Mouse (Mus musculus) limb, embryonic 15.5 days (tissue): Measurements from ENCODE around the gene Cyp4a12b. TPM values are rescaled to one million over a fixed set of nuclear protein-coding genes. Genes with fewer than 3 reads are reported as not detected.
"Not testable (repeated sequence)": the region's sequence is repeated elsewhere in the genome, so short reads cannot be mapped to it uniquely, and the experiment has no call there.

Experiments
- ATAC-seq: fragments of 200-750 bp; cut with Nextera tagmentation; 2 replicates; pipeline ENCODE4 v1.8.0; 2017; ENCODE audit warnings: low read depth, moderate TSS enrichment; ENCODE audit not compliant: insufficient number of reproducible peaks, low FRiP score, low TSS enrichment
- H3K27ac ChIP-seq: fragments of 300-500 bp; sonication (generic); 2 replicates; pipeline ENCODE4 v1.5.1; 2015; ENCODE audit warnings: moderate library complexity, mild to moderate bottlenecking, inconsistent platforms
- H3K27me3 ChIP-seq: fragments of 300-500 bp; sonication (generic); 2 replicates; pipeline ENCODE4 v1.6.1; 2015; ENCODE audit warnings: inconsistent platforms
- H3K36me3 ChIP-seq: fragments of 300-500 bp; sonication (generic); 2 replicates; pipeline ENCODE4 v1.6.1; 2015; ENCODE audit warnings: inconsistent platforms
- H3K4me1 ChIP-seq: fragments of 300-500 bp; sonication (generic); 2 replicates; pipeline ENCODE4 v1.6.1; 2015; ENCODE audit warnings: inconsistent platforms
- H3K4me2 ChIP-seq: fragments of 300-500 bp; sonication (generic); 2 replicates; pipeline ENCODE4 v1.6.1; 2015; ENCODE audit warnings: mild to moderate bottlenecking, inconsistent platforms
- H3K4me3 ChIP-seq: fragments of 300-500 bp; sonication (generic); 2 replicates; pipeline ENCODE4 v1.5.1; 2015; ENCODE audit warnings: mild to moderate bottlenecking, inconsistent platforms
- H3K9ac ChIP-seq: fragments of 300-500 bp; sonication (generic); 2 replicates; pipeline ENCODE4 v1.6.1; 2015; ENCODE audit warnings: inconsistent platforms
- H3K9me3 ChIP-seq: fragments of 300-500 bp; sonication (generic); 2 replicates; pipeline ENCODE4 v1.6.1; 2016; ENCODE audit warnings: inconsistent platforms
- WGBS: fragments of 180-500 bp; shearing (Covaris S2); methylation state at CpG from one replicate; pipeline ENCODE4 v1.1.7; 2015; 5-methylcytosine and 5-hydroxymethylcytosine counted together
- polyA plus RNA-seq: library from polyadenylated mRNA; unstranded; fragments of >200 nt; fragmentation: Nextera tagmentation; extraction: Ambion mirVana; gene quantifications from 2 replicates; pipeline ENCODE4 v1.2.1, GENCODE M21; 2015

The Cyp4a12b gene
- not detected in 2 replicates for polyA plus RNA-seq

DNA sequence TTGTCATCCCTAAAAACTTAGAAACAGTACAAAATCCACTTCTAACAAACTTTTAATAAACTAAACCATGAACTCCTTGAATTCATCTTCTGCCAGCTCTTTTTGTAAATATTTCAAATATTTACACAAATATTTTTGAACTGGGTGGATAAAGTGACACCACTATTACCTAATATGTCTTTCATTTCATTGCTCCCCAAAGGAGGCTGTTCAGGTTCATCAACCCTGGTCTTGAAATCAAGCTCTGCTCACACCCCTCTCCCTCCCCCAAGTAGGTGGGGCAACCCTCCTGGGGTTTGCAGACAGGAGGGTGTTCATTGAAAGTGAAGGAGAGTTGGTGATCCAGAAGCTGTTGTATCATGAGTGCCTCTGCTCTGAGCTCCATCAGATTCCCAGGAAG is at the start of gene Cyp4a12b:
Cyp4a12b (plus strand) TSS at position 301 of the 400 bp plus-strand sequence.
- not testable (repeated sequence) for H3K9me3 ChIP-seq, ATAC-seq, H3K27ac ChIP-seq, H3K27me3 ChIP-seq, H3K4me2 ChIP-seq, H3K36me3 ChIP-seq, H3K4me3 ChIP-seq, H3K9ac ChIP-seq, H3K4me1 ChIP-seq

GRCm38 (mm10) chr4:115365624-115366023 is 45.8 kb upstream of the Cyp4a12b start:
- not testable (repeated sequence) for H3K9ac ChIP-seq, H3K4me3 ChIP-seq, H3K36me3 ChIP-seq, H3K9me3 ChIP-seq, ATAC-seq, H3K4me2 ChIP-seq, H3K27ac ChIP-seq, H3K4me1 ChIP-seq, H3K27me3 ChIP-seq
- WGBS = 81% methylated on average over 3 of the region's 3 CpGs

DNA sequence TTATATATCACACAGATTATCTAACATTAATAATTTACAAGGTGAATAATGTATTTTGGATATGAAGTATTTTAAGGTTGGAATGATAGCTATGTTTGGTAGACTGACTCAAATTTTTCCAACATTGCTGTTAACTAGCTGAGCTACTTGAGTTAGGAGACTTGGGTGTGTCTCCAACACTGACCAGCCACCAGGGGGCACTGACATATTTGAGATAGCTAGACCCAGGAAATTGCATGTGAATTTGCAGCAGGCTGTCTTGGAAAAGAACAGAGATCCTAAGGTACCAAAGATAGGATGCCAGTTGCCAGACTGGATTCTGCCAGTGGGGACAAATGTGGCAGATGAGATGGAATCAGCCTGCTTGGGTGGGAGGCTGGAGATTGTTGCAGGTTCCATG is 43.4 kb upstream of the Cyp4a12b start:
- not testable (repeated sequence) for H3K36me3 ChIP-seq, H3K27ac ChIP-seq, ATAC-seq, H3K4me3 ChIP-seq, H3K9me3 ChIP-seq, H3K4me1 ChIP-seq, H3K9ac ChIP-seq, H3K4me2 ChIP-seq, H3K27me3 ChIP-seq

DNA sequence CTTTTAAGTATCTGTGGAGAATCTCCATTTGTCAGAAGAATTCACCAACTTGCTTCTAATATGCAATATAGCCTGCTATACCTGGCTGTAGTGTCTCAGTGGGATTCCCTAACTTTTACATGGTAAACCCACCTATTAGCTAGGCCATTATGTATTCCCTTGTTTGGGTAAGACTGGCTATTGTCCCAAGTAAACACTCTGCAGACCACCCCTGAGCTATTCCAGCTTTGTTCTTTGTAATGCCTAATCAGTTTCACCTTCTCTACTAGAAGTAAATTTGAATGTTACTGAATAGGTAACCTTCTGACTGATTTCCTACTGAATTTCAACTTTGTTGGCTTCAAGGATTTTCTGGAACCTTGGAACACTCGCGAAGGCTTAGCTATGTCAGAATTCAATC is 15.2 kb upstream of the Cyp4a12b start:
- not testable (repeated sequence) for H3K27ac ChIP-seq, H3K27me3 ChIP-seq, H3K9me3 ChIP-seq, H3K9ac ChIP-seq, H3K4me3 ChIP-seq, H3K4me2 ChIP-seq, ATAC-seq, H3K4me1 ChIP-seq, H3K36me3 ChIP-seq
- WGBS = 76% methylated on average over 2 of the region's 2 CpGs

DNA sequence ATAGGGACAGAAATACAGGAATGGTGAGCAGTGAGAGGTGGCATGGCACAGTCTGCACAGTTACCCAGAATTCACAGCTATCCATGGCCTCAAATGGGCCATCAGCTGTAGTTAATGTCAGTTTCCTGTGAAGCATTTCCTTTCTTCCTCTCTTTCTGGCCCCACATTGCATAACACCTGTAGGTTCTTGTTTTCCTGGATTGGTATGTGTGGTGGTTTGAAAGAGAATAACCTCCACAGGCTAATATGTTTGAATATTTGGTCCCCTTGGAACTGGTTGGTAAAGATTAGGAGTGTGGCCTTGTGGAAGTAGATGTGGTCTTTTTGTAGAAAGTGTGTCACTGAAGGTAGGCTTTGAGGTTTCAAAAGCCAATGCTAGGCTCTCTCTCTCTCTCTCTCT is 14.5 kb upstream of the Cyp4a12b start:
- H3K4me2 ChIP-seq, H3K36me3 ChIP-seq, H3K4me3 ChIP-seq, ATAC-seq, H3K27ac ChIP-seq, H3K27me3 ChIP-seq, H3K9me3 ChIP-seq, H3K4me1 ChIP-seq, H3K9ac ChIP-seq: not testable (repeated sequence)

DNA sequence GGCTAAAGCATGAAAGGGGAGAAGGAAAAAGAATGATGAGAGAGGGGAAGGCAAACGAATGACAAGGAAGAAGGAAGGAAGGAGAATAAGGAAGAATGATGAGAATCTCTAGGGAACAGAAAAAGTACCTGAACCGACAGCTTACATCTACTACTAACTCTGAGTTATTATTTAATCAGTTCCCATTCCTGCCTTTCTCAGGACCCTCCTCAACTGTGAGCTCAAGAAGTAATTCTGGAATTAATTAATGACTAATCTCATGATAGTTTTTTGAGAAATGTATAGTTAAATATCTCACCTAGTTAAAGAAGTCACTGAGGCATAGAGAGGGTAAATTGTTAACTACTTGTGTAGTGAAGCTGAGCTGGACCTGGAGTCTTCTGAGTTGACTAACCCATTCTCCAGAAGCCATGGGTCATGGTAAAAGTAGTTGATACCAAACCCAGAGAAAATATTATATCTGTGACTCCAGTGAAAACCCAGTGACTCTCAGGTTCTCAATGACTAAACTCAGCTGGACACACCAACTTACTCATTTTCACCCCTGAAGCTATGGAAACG is 39.2 kb downstream of the Cyp4a12b start:
- no peaks in the 10 kb centered on the region for H3K9me3 ChIP-seq
- H3K4me2 ChIP-seq = no peak overlapping the region
- ATAC-seq = no peak
- no peak overlapping the region for H3K9ac ChIP-seq
- no peaks in the 10 kb centered on the region for H3K27me3 ChIP-seq
- WGBS = 63% methylated on average over 3 of the region's 3 CpGs
- H3K4me3 ChIP-seq = no peak overlapping the region
- H3K36me3 ChIP-seq = no peaks in the 10 kb centered on the region
- H3K27ac ChIP-seq = no peak overlapping the region
- no peaks in the 10 kb centered on the region for H3K4me1 ChIP-seq

DNA sequence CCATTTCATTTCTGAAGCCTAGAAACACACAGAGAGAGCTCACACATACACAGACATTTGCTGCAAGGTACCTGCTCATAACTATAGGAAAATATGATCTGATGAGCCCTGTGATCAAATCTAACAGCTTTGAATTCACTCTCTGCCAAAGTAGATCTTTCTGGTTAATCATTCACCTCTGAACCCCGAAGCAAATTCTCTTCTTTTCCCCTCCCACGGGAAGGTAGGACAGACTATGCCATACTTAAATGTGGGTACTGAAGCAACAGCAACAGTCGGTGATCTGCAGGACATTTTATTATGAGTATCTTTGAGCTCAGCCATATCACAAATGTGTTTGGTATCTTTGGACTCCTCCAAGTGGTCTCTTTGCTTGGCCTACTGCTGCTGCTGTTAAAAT is 40.9 kb downstream of the Cyp4a12b start, which contains the start of gene Cyp4a30b:
Cyp4a30b (plus strand) TSS at position 301 of the 400 bp plus-strand sequence.
- 86% methylated on average over 3 of the region's 3 CpGs for WGBS
- no peak within 1 kb of the TSS for H3K27ac ChIP-seq
- H3K9ac ChIP-seq = no peak within 1 kb of the TSS
- no peak for ATAC-seq
- no peaks in the 10 kb centered on the region for H3K4me1 ChIP-seq
- no peaks in the 10 kb centered on the region for H3K9me3 ChIP-seq
- H3K27me3 ChIP-seq = no peaks in the 10 kb centered on the region
- H3K36me3 ChIP-seq = no peaks in the 10 kb centered on the region
- no peak within 1 kb of the TSS for H3K4me3 ChIP-seq
- no peak within 1 kb of the TSS for H3K4me2 ChIP-seq

- H3K27me3 ChIP-seq, H3K4me1 ChIP-seq, H3K36me3 ChIP-seq, H3K27ac ChIP-seq, H3K4me3 ChIP-seq, H3K4me2 ChIP-seq, H3K9ac ChIP-seq, ATAC-seq, H3K9me3 ChIP-seq: not testable (repeated sequence)
- 79% methylated on average over 3 of the region's 3 CpGs for WGBS
Observed at GRCm38 (mm10) chr4:115473585-115473984, 62.2 kb downstream of the Cyp4a12b start.

GRCm38 (mm10) chr4:115476051-115476450 is 64.6 kb downstream of the Cyp4a12b start:
- ATAC-seq = not testable (repeated sequence)

GRCm38 (mm10) chr4:115481006-115481652 is 69.7 kb downstream of the Cyp4a12b start:
- 68% methylated on average over 6 of the region's 6 CpGs for WGBS
- Histone ChIP-seq H3K4me1 (no peaks in the 10 kb centered on the region), H3K9ac (no peak overlapping the region), H3K4me2 (no peak overlapping the region), H3K27me3 (no peaks in the 10 kb centered on the region), H3K9me3 (no peaks in the 10 kb centered on the region), H3K27ac (no peak overlapping the region), H3K4me3 (no peak overlapping the region), H3K36me3 (no peaks in the 10 kb centered on the region)
- no peak for ATAC-seq

More at GRCm38 (mm10) chr4:115476051-115476450, 64.6 kb downstream of the Cyp4a12b start:
- H3K4me3 ChIP-seq, H3K27ac ChIP-seq, H3K9me3 ChIP-seq, H3K27me3 ChIP-seq, H3K36me3 ChIP-seq, H3K4me2 ChIP-seq, H3K4me1 ChIP-seq, H3K9ac ChIP-seq: not testable (repeated sequence)

Other genes starting within 250 kb of the Cyp4a12b start
- 0.22 TPM in 1 of 2 replicates, not detected in the other for gene Cyp4a29, start 169.5 kb upstream of the Cyp4a12b start, polyA plus RNA-seq
- gene Cyp4a12a, start 112.6 kb upstream of the Cyp4a12b start, polyA plus RNA-seq = not detected in 2 replicates
- gene Cyp4a30b, start 41.0 kb downstream of the Cyp4a12b start, polyA plus RNA-seq = not detected in 2 replicates
- gene Cyp4a14, start 84.5 kb downstream of the Cyp4a12b start, polyA plus RNA-seq = not detected in 2 replicates
- gene Cyp4a10, start 106.6 kb downstream of the Cyp4a12b start, polyA plus RNA-seq = not detected in 2 replicates
- gene Cyp4a31, start 152.0 kb downstream of the Cyp4a12b start, polyA plus RNA-seq = 0.07 TPM in 1 of 2 replicates, not detected in the other
- gene Cyp4a32, start 189.3 kb downstream of the Cyp4a12b start, polyA plus RNA-seq = not detected in 2 replicates
- 1.8 and 2.1 TPM in 2 replicates for gene Cyp4b1, start 236.1 kb downstream of the Cyp4a12b start, polyA plus RNA-seq